Mouse (Mus musculus) hindbrain, postnatal 0 days (tissue): ENCODE measurements around the gene Dtx2. TPM values are rescaled to one million over a fixed set of nuclear protein-coding genes. Genes with fewer than 3 reads are reported as not detected.

ENCODE experiments used
- ATAC-seq: fragments of 200-750 bp; cut with Nextera tagmentation; 2 replicates; pipeline ENCODE4 v1.8.0; 2017; ENCODE audit warnings: mild to moderate bottlenecking, moderate TSS enrichment, moderate library complexity
- DNase-seq: peaks from one replicate; pipeline ENCODE4 v3.0.0-alpha.2; 2015; ENCODE audit warnings: low spot score
- H3K27ac ChIP-seq: fragments of 300-500 bp; sonication (generic); 2 replicates; pipeline ENCODE4 v1.5.1; 2014; ENCODE audit warnings: mild to moderate bottlenecking
- H3K27me3 ChIP-seq: fragments of 300-500 bp; sonication (generic); 2 replicates; pipeline ENCODE4 v1.6.1; 2014; ENCODE audit warnings: low read length, mixed read lengths; ENCODE audit not compliant: insufficient read depth
- H3K36me3 ChIP-seq: fragments of 300-500 bp; sonication (generic); 2 replicates; pipeline ENCODE4 v1.6.1; 2014; ENCODE audit warnings: low read length, mixed read lengths; ENCODE audit not compliant: insufficient read depth
- H3K4me1 ChIP-seq: fragments of 300-500 bp; sonication (generic); 2 replicates; pipeline ENCODE4 v1.6.1; 2014; ENCODE audit warnings: antibody characterized with exemption, low read length, mixed read lengths; ENCODE audit not compliant: insufficient read depth
- H3K4me2 ChIP-seq: fragments of 300-500 bp; sonication (generic); 2 replicates; pipeline ENCODE4 v1.6.1; 2014; ENCODE audit warnings: low read depth, mild to moderate bottlenecking, low read length, moderate library complexity, mixed read lengths
- H3K4me3 ChIP-seq: fragments of 300-500 bp; sonication (generic); 2 replicates; pipeline ENCODE4 v1.5.1; 2014; ENCODE audit warnings: low read length
- H3K9ac ChIP-seq: fragments of 300-500 bp; sonication (generic); replicated peaks from 2 replicates; pipeline ENCODE4 v1.6.1; 2014; ENCODE audit warnings: mild to moderate bottlenecking, low read length, moderate library complexity, mixed read lengths
- H3K9me3 ChIP-seq: fragments of 300-500 bp; sonication (generic); 2 replicates; pipeline ENCODE4 v1.6.1; 2016; ENCODE audit warnings: low read length, mixed read lengths
- CTCF ChIP-seq: IDR thresholded peaks from 2 replicates; pipeline ENCODE4 v1.5.1; 2016; ENCODE audit warnings: antibody characterized with exemption, control low read depth, low read depth
- WGBS: fragments of 180-500 bp; shearing (Covaris S2); extraction: QIAGEN DNeasy Blood & Tissue Kit; methylation state at CpG from one replicate; pipeline ENCODE4 v1.1.7; 2014; 5-methylcytosine and 5-hydroxymethylcytosine counted together
- polyA plus RNA-seq: library from polyadenylated mRNA; unstranded; fragments of >200 nt; fragmentation: Nextera tagmentation; extraction: Ambion mirVana; gene quantifications from 2 replicates; pipeline ENCODE4 v1.2.1, GENCODE M21; 2015
- total RNA-seq: library from RNA; depleted of rRNA; stranded (reverse); fragments of >200 nt; gene quantifications from 2 replicates; pipeline ENCODE4 v1.2.3, GENCODE M21; 2014

The Dtx2 gene
- total and polyA plus RNA-seq, 2 experiments from 2014 or later: 17.4 to 28.6 TPM

DNA sequence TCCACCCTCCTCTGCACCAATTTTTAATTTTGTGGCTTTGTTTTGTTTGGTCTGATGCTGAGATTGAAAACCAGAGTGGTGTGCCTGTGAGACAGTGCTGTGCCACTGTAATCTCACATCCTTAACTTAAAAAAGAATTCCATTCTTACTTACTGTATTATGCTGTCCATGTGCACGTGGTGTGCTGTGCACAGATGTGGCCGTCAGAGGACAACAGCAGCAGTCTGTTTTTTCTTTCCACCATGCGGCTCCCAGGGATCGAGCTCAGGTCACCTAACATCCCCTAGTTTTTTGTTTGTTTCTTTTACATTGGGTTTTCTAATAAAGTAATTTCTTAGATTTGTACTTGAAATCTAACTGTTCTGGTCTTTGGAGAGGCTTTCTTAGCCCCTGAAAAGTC is 9.9 kb downstream of the Dtx2 start:
- 77% methylated on average over 4 of the region's 4 CpGs for WGBS
- Histone ChIP-seq H3K27ac (no peak overlapping the region), H3K27me3 (no peaks in the 10 kb centered on the region), H3K36me3 (no peaks in the 10 kb centered on the region), H3K9me3 (no peaks in the 10 kb centered on the region), H3K4me3 (no peak overlapping the region), H3K4me1 (peaks cover 5% of the 10 kb centered on the region; the same call in 1 of the 2 replicates), H3K4me2 (no peak overlapping the region), H3K9ac (no peak overlapping the region)
- no peak for TF ChIP-seq CTCF
- DNase-seq: no peak
- ATAC-seq: no peak

DNA sequence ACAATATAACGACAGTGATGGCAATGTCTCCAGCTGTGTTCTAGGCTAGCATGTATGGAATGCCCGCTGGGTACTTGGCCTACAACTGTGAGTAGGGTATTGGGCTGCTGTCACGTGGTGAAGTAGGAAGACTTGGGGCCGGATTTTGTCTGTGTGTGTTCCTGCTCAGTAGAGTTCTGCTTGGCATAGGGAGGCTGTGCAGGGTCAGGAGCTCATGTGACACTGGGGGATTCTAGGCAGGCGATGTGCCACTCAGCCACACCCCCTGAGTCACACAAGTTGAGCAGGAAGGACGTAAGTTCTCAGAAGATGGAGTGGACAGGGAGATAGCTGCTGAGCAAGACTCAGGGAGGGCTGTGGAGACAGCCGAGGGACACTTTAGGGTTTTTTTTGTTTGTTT is 13.1 kb downstream of the Dtx2 start:
- no peak for TF ChIP-seq CTCF
- Histone ChIP-seq H3K4me3 (no peak overlapping the region), H3K4me1 (no peaks in the 10 kb centered on the region), H3K27me3 (no peaks in the 10 kb centered on the region), H3K9me3 (no peaks in the 10 kb centered on the region), H3K9ac (no peak overlapping the region), H3K27ac (no peak overlapping the region), H3K4me2 (no peak overlapping the region), H3K36me3 (peaks cover 20% of the 10 kb centered on the region)
- no peak for ATAC-seq
- DNase-seq: no peak
- 66% methylated on average over 7 of the region's 7 CpGs for WGBS

DNA sequence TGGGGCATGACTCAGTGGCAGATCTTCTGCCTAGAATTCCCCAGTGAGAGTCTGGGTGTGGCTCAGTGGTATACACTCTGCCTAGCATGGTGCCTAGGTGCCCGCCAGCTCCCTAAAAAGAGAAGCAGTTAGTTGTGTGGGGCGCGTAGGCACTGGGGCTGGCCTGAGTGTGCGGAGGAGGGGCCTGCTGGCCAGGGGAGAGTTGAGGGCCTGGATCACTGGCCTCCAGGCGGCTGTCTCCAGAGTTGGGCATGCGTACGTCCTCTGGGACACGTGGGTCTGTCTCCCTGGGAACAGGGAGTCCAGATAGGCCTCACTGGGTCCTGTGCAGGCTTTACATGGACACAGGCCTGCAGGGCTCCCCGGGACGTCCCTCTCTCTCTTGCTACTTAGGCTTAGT is 20.3 kb downstream of the Dtx2 start:
- Histone ChIP-seq H3K36me3 (peaks cover 20% of the 10 kb centered on the region), H3K27me3 (no peaks in the 10 kb centered on the region), H3K4me3 (no peak overlapping the region), H3K9me3 (no peaks in the 10 kb centered on the region), H3K4me2 (no peak overlapping the region), H3K9ac (no peak overlapping the region), H3K4me1 (0 out of 2 replicates have a peak, but pooled peaks cover 2% of the 10 kb centered on the region), H3K27ac (no peak overlapping the region)
- 81% methylated on average over 10 of the region's 10 CpGs for WGBS
- TF ChIP-seq CTCF: no peak
- ATAC-seq (no peak; the same call in 1 of the 2 replicates), DNase-seq (no peak)

DNA sequence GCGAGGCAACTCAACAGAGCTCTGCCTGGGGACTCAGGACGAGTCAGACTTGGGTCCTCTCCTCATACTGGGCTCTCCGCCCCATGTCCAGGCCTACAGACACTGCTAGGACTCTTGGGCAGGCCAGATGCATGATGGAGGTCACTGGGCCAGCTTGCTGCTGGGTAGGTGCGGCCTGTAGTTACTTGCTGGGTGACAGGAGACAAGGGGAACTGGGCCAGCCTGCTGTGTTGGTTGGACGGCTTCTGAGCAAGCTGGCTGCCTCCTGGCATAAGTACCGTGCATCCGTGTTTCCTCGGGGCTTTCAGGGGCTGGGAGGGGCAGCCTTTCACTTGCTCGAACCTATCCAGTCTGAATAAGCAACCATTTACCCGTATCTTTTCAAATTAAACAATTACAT is 21.0 kb downstream of the Dtx2 start:
- Histone ChIP-seq H3K9me3 (no peaks in the 10 kb centered on the region), H3K4me1 (0 out of 2 replicates have a peak, but pooled peaks cover 2% of the 10 kb centered on the region), H3K4me3 (no peak overlapping the region), H3K27me3 (no peaks in the 10 kb centered on the region), H3K9ac (no peak overlapping the region), H3K36me3 (peaks cover 16% of the 10 kb centered on the region), H3K27ac (no peak overlapping the region), H3K4me2 (no peak overlapping the region)
- TF ChIP-seq CTCF: no peak
- ATAC-seq (no peak), DNase-seq (no peak)
- 50% methylated on average over 10 of the region's 10 CpGs for WGBS

DNA sequence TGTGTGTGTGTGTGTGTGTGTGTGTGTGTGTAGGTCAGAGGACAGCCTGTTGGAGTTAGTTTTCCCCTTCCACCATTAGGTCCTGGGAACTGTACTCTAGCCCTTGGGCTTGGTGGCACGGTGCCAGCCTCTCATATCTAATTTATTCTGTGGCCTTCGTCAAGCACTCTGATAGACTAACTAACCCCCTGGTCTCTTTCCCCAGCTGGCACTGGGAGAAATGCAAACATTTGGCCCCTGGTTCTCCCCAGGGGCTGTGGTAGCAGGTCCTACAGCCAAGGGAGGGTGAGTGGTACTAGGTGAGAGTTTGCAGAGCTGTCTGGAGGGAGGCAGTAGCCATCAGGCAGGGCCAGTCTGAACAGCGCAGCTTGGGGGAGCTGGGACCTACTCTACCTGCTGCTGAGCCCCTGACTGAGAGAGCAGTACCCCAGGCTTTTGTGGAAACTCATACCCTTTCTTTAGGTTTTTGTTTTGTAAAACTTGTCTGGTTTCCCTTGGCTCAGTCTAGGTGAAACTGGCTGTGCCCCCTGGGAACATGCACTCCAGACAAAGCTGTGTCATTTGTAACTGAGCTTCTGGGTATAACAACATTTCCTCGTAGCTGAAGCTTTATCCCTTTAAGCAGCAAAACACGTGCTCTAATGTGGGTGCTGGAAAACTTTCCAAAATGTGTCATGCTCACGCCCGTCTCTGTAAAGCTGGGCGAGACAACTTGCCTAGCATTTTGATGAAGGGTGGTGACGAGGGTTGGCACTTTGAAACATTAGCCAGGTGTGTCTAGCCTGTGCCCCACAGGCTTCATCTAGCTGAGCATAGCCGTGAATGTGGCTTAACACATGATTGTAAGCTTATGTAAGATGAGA is 21.6 kb downstream of the Dtx2 start:
- DNase-seq (peak; percentile 35), ATAC-seq (no peak)
- TF ChIP-seq CTCF: no peak
- no peak overlapping the region for H3K4me3 ChIP-seq
- peaks cover 14% of the 10 kb centered on the region for H3K36me3 ChIP-seq
- 47% methylated on average over 10 of the region's 10 CpGs for WGBS
- H3K27me3 ChIP-seq: no peaks in the 10 kb centered on the region
- H3K9ac ChIP-seq: no peak overlapping the region
- no peak overlapping the region; the same call in 1 of the 2 replicates for H3K27ac ChIP-seq
- no peaks in the 10 kb centered on the region for H3K9me3 ChIP-seq
- 0 out of 2 replicates have a peak, but pooled peaks cover 2% of the 10 kb centered on the region for H3K4me1 ChIP-seq
- H3K4me2 ChIP-seq: no peak overlapping the region

DNA sequence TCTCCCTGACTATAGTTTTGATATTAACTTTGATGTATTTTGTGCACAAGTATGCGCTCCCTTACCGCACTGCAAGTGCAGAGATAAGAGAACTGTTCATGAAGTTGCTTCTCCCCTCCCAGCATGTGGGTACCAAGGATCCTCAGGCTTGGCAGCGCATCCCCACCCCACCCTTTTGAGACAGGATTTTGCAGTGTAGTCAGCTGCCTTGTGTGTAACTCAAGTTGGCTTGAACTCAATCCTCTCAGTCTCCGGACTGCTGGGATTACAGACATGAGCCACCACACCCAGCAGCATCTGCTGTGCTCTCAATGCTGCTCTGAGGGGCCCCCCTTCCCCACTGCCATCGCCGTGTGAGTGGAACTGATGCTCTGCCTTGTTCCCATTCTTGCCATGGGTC is 22.7 kb downstream of the Dtx2 start:
- ATAC-seq (no peak), DNase-seq (peak; percentile 42)
- H3K27me3 ChIP-seq: no peaks in the 10 kb centered on the region
- H3K27ac ChIP-seq: no peak overlapping the region
- peaks cover 4% of the 10 kb centered on the region for H3K36me3 ChIP-seq
- H3K9ac ChIP-seq: no peak overlapping the region
- WGBS: 56% methylated on average over 6 of the region's 6 CpGs
- H3K4me2 ChIP-seq: no peak overlapping the region
- H3K4me1 ChIP-seq: 0 out of 2 replicates have a peak, but pooled peaks cover 2% of the 10 kb centered on the region
- H3K9me3 ChIP-seq: no peaks in the 10 kb centered on the region
- TF ChIP-seq CTCF: no peak
- no peak overlapping the region for H3K4me3 ChIP-seq

DNA sequence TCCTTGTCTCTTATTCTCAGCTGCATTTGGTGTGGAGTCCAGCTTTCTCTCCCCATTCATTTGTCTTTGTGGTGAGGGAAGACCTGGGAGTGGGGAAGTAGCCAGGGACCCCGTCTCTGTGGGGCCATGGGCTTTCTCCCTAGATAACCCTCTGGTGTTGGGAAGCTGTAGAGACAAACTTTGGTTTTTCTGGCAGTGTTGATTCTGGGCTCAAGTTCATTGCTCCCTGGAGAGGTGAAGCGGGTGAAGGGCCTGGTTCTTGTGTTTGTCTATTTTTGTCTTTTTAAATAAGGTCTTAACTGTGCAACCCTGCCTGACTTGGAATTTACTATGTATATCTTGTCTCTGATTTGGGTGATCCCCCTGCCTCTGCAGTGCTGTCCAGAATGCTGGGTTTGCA is 24.1 kb downstream of the Dtx2 start:
- H3K4me1 ChIP-seq: 0 out of 2 replicates have a peak, but pooled peaks cover 2% of the 10 kb centered on the region

More for the DNA sequence above, 24.1 kb downstream of the Dtx2 start:
- H3K9ac ChIP-seq: no peak overlapping the region
- no peak overlapping the region for H3K4me2 ChIP-seq
- DNase-seq: no peak
- H3K27me3 ChIP-seq: no peaks in the 10 kb centered on the region
- WGBS: 75% methylated on average over 2 of the region's 2 CpGs
- ATAC-seq: no peak
- no peaks in the 10 kb centered on the region; the same call in 1 of the 2 replicates for H3K36me3 ChIP-seq
- no peak overlapping the region for H3K27ac ChIP-seq
- no peak overlapping the region for H3K4me3 ChIP-seq
- TF ChIP-seq CTCF: no peak
- no peaks in the 10 kb centered on the region for H3K9me3 ChIP-seq
